Mouse (Mus musculus) liver, adult 2 months (tissue): ENCODE measurements around the gene Atxn2l.

Experiments used
- CTCF ChIP-seq: fragments of 200-500 bp; IDR thresholded peaks from 2 replicates; pipeline ENCODE4 v1.5.1; 2011; ENCODE audit warnings: low read depth, low read length, control low read depth
- POLR2A ChIP-seq: fragments of 200-500 bp; IDR thresholded peaks from 2 replicates; pipeline ENCODE4 v1.6.1; 2011; ENCODE audit warnings: low read length, control low read depth; ENCODE audit not compliant: insufficient read depth; ENCODE audit errors: extremely low read depth

DNA sequence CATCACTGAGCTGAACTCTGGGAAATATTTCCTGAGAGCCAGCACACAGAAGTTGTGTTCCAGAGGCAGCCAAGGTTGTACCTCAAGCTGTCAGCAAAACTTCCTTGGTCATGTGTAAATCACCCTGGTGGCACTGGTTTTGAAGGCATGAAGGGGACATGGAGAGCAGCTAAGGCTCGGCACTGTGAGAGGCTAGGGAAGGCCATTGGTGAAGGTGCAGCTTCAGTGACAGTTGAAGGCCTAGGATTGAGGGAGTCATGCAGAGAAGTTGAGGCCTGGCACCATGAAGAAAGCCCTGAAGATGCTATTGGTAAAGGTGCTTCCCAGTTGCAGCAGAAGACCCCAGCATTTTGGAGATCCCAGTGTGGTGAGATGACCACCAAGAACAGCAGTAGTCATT, 38.4 kb upstream of the Atxn2l start:
- no peak for TF ChIP-seq POLR2A
- no peak for TF ChIP-seq CTCF
